Mouse (Mus musculus) granulocyte monocyte progenitor cell, adult 5-6 weeks (primary cell): Measurements from ENCODE around the gene Prune1. TPM values are rescaled to one million over a fixed set of nuclear protein-coding genes. Genes with fewer than 3 reads are reported as not detected.

Source experiments
- ATAC-seq: replicated peaks from 2 replicates; pipeline ENCODE4 v1.8.0; 2016; ENCODE audit warnings: mild to moderate bottlenecking, moderate TSS enrichment, inconsistent platforms; ENCODE audit not compliant: poor library complexity, severe bottlenecking
- total RNA-seq, 2 experiments: library from RNA; stranded (forward) in 1 of 2; stranded (reverse) in 1 of 2; fragments of 200-712, 200-1000 nt in 1 of 2; fragments of >200 nt in 1 of 2; fragmentation: Nextera tagmentation in 1 of 2; gene quantifications; 2 replicates each; pipeline ENCODE4 v1.2.3; 2014 to 2017

The Prune1 gene
- total RNA-seq, 2 experiments from 2014 or later: 11.3 to 25.4 TPM

DNA sequence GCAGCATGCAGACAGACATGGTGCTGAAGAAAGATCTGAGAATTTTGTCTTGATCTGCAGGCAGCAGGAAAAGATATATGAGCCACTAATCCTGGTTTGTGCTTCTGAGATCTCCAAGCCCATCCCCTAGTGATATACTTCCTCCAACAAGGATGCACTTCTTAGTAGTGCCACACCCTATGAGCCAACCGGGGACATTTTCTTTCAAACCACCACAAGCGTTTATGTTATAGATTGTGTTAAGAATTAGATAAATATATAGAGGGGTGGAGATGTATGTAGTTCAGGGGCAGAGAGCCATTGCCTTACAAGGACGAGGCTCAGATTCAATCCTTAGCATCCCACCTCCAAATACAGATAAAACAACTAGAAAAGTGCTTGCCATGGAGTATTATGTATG lies 28.6 kb upstream of the Prune1 start:
- no peak for ATAC-seq

GRCm38 (mm10) chr3:95307100-95307499 lies 25.2 kb upstream of the Prune1 start, which contains the start of gene Anxa9:
Gene Anxa9 (minus strand): TSS chr3:95307176.
- ATAC-seq: no peak

- no peak for ATAC-seq
Measured at GRCm38 (mm10) chr3:95306244-95306643, 24.4 kb upstream of the Prune1 start.

DNA sequence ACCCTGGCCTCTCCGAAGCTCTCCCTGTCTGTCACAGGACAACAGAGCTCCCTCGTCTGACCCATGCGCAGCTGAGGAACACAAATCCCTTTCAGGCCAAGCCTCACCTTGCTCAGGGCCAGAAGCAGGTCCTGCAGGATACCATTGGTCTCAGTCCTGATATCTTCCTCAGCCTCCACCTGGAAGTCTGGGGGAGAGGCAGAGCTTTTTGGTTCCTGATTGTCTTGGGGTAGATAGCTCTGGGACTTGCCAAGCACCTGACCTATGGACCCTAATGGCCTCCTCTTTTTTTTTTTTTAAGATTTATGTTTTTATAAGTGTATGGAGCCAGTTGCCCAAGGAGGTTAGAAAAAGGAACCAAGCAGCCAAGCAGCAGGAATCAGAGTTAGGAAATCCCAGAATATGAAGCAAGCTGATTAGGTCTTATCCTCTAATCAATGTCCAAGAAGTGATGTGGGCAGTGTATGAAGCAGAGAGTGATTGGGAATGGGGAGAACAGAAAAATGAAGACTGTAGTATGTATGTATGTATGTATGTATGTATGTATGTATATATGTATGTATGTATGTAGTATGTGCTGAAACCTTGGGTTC lies 19.4 kb upstream of the Prune1 start:
- ATAC-seq: peak; percentile 52; the same call in 1 of the 2 replicates

- ATAC-seq: no peak
Measured at GRCm38 (mm10) chr3:95298018-95298417, 16.1 kb upstream of the Prune1 start.

DNA sequence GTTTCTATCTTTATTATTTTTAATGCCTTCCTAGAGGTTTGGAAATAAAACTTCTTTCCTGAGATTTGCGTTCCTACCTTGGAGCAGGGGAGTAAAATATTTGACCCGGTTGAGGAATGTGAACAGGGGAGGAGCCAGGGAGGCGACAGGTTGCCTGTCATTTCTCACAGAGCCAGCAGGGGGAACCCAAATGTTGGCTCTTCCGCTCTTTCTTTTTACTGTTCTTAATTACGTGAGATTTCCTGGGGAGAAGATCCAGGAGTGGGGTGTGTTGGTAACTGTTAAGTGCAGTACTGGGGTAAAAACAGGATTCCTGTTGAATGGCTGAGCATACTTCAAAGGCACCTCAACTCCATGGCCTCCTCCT lies 14.2 kb upstream of the Prune1 start:
- no peak for ATAC-seq

GRCm38 (mm10) chr3:95295321-95296102 lies 13.6 kb upstream of the Prune1 start:
- ATAC-seq: no peak

- ATAC-seq: 0 out of 2 replicates have a peak, but pooled peaks have one; percentile 0
Measured at GRCm38 (mm10) chr3:95294718-95295117, 12.8 kb upstream of the Prune1 start.

DNA sequence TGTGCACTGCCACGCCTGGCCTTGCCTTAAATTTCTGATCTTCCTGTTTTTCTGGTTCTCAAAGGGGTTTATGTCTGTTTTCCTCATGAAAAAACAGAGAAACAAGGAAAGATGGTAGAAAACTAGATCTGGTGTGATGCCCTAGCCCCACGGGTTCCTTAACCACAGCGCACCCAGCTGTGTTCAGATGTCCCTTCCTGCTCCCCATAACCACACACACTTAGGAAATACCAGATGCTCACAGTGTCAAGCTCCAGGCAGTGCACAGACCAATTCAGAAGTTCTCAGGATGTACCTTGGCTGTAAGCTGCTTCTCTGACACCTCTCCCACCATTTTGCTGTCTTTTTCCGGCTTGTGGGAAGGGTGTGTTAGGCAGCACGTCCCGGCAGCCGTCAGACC lies 12.4 kb upstream of the Prune1 start:
- peak; percentile 67 for ATAC-seq

DNA sequence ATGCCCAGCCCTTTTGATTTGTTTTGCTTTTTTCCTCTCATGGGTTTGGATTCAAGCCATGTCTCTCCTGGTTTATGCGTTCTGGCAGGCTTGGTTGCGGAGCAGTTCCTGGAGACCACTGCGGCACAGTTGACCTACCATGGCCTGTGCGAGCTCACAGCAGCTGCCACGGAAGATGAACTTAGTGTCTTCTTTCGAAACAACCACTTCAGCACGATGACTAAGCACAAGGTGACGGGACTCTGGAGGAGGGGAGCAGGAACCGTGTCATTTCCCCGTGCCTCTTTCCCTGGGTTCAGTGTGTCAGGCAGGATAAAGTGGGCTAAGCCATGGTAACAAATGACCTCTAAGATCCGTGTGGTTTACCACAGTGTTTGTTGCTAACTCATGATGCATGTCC lies 11.7 kb upstream of the Prune1 start:
- ATAC-seq: peak; percentile 90

DNA sequence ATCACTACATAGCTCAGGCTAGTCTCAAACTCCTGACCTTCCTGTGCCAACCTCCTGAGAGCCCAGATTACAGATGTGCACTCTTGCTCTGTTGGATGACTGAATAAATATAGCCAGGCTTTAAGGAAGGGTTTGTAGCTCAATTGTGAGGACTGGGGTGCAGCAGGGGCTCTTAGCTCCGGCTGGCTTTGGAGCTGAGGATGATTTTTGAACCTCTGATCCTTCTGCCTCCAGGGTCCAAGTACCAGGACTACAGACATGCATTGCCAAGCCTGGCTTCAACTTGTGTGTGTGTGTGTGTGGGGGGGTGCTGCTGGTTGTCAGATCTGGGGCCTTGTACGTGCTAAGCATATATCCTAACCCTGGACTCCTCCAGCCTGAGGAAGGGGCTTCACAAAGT lies 11.0 kb upstream of the Prune1 start:
- no peak for ATAC-seq

DNA sequence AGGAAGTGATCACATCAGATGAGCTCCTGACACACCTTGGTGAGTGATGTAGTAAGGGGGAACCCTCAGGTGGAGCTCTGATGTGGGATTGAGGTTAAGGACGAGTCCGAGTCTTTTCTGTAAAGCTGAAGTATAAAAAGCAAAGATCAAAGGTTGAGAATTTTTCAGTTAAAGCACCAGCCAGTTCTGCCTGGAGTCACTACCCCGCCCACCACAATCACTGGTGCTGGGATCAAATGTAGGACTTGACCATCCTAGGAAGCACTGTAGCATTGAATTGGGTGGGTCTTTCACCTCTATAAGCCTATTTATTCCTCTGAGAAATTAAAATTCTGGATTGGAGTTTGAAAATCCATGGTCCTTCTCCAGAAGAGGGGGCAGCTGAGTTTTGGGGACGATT lies 9.2 kb upstream of the Prune1 start:
- ATAC-seq: no peak

DNA sequence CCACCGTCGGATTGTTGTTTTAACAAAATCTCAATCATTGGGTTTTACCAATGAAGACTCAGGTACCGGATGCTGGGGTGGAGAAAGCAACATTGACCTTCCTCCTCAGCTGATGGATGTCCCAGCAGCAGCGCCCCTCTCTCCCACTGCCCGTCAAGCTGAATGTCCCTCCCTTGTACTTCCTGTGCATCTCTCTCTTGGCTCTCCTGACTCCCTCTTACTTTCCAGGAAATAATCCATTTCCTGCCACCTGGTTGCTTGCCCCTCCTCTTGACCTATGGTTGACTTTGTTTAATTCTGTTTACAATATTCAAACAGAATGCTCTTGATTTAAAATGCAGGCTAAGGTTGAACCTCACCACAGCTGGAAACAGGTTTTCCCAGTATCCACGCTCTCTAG lies 8.3 kb upstream of the Prune1 start:
- no peak for ATAC-seq

DNA sequence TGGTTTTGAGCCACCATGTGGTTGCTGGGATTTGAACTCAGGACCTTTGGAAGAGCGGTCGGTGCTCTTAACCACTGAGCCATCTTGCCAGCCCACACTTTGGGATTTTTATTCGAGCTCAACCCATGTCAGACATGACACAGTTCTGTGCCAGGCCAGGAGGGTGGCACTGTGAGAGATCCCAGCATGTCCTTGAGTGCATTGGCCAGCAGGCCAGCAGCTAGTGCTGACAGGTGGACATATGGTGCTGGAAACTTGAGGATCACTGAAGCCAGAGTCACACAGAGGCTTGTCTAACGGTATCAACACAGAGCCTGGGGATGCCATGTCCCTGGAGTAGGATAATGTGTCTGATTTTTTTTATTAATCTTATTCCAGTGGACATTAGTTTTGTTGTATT lies 7.5 kb upstream of the Prune1 start:
- no peak for ATAC-seq

GRCm38 (mm10) chr3:95287541-95287940 lies 5.7 kb upstream of the Prune1 start:
- no peak for ATAC-seq

DNA sequence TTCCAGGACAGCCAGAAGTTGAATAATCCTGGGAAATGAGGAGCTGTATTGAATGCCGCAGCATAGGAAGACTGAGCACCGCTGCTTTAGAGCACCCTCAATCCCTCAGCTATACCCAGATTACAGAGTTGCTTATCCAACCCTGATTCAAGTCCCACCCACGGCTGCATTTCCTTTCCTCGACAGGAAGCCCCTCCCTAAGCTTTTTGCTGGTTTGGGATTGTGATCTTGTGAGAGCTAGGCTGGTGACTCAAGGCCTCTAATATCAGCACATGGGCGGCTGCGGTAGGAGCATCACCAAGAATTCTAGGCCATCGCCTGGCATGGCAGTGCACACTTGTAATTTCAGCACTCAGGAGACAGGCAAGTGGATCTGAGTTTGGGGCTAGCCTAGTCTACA lies 4.6 kb upstream of the Prune1 start:
- no peak for ATAC-seq

- ATAC-seq: no peak
Measured at GRCm38 (mm10) chr3:95286011-95286410, 4.1 kb upstream of the Prune1 start.

- ATAC-seq: no peak
Measured at GRCm38 (mm10) chr3:95285390-95285789, 3.5 kb upstream of the Prune1 start.

DNA sequence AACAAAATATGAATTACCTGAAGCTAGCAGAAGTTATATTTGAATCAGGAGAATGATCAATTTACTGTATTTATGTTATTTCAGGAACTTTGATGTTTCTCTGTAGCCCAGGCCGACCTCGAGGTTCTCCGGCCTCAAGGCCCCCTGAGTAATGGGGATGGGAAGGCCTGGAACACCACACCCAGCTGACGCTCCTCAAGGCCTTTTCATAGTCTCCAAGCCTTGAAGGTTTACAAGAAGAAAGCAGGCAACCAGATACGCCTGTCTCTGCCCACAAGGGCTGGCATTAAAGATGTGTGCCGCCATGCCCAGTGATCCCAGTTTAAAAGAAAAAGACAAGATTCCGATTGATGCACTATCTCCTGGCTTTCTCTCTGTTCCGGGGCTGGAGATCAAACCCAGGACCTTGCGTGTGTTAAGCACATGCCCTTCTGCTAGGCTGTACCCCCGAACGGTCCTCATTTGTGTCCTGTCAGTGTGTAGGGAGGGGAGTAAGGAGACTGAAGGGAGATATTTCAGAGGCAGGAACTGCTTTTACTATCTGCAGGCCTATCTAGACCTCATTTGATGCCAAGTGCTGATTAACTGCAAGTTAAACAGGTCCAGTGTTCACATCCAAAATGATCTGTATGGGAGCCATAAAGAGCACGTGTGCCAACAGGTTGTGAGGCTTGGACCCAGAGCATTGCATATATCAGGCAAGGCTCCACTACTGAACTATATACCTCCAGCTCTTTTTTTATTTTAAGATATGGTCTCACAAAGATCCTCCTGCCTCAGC lies 2.8 kb upstream of the Prune1 start:
- no peak for ATAC-seq

DNA sequence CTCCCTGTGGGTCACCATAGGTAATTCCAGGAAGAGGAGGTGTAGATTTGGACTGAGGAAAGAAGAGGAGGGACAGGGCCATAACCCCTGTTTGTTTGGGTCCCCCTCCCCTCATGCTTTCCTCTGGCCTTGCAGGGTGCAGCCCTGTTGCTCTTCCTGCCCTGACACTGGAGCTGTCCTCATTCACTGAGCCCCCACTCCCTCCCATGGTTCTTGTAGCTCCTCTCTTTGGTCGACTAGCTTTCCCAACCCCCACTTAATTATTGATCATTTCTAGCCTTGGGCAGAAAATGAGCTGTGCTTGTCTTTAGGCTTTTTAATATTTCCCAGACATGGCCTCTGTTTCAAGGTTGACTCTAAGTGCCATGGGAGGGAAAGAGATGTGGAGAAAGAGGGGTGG lies 2.2 kb upstream of the Prune1 start:
- no peak for ATAC-seq

DNA sequence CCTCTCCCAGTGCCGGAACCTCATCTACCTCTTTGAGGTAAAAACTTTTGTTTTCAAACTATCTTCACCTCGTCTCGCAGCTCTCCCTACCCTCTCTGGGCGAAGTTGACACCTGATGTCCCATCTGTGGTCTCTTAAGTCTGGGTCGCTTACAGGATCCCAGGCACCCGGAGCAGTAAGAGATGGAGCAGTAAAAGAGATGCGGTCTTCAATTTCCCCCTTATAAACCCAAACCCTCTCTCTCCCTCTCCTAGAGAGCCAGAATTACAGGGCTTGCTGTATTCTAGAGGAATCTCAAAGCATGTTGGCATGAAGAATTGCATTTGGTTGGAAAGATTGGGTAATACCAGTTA lies 1.7 kb upstream of the Prune1 start:
- no peak for ATAC-seq
